Mouse (Mus musculus): Measurements from ENCODE around the gene Map2k5. TPM values are rescaled to one million over a fixed set of nuclear protein-coding genes. Genes with fewer than 3 reads are reported as not detected.
A peak's percentile ranks its signal among the peaks of the same experiment; 100 is the strongest.

Map2k5 gene
- polyA plus RNA-seq, 1 experiment from 2014 or later: 27.3 TPM

- Histone ChIP-seq H3K36me3 (ENCODE audit: control insufficient read depth, insufficient read depth, low read length) (no peaks in the 10 kb centered on the region), H3K4me1 (replicated peaks; ENCODE audit: control insufficient read depth, insufficient read depth, low read length) (peaks cover 6% of the 10 kb centered on the region; the same call in 1 of the 2 replicates), H3K9me3 (ENCODE audit: control insufficient read depth, low read length) (no peaks in the 10 kb centered on the region), H3K4me2 (ENCODE audit: low read depth, low read length) (no peak overlapping the region), H3K27me3 (ENCODE audit: control insufficient read depth, insufficient read depth, low read depth, low read length) (no peaks in the 10 kb centered on the region), H3K9ac (ENCODE audit: low read length) (no peak overlapping the region), H3K4me3 (ENCODE audit: low read length) (0 out of 2 replicates have a peak overlapping the region, but pooled peaks have one; percentile 5), H3K27ac (ENCODE audit: low read length) (no peak overlapping the region)
- 39% methylated on average over 9 of the region's 9 CpGs for WGBS
- ATAC-seq (ENCODE audit: low read depth): no peak
Measured at GRCm38 (mm10) chr9:63124512-63124911, 253.2 kb downstream of the Map2k5 start.

GRCm38 (mm10) chr9:63123451-63124438 lies 254.0 kb downstream of the Map2k5 start:
- no peaks in the 10 kb centered on the region for H3K27me3 ChIP-seq (ENCODE audit: control insufficient read depth, insufficient read depth, low read depth, low read length)
- no peaks in the 10 kb centered on the region for H3K36me3 ChIP-seq (ENCODE audit: control insufficient read depth, insufficient read depth, low read length)
- H3K9me3 ChIP-seq (ENCODE audit: control insufficient read depth, low read length): no peaks in the 10 kb centered on the region
- ATAC-seq (ENCODE audit: low read depth): peak; percentile 99
- peaks cover 6% of the 10 kb centered on the region; the same call in 1 of the 2 replicates for H3K4me1 ChIP-seq (replicated peaks; ENCODE audit: control insufficient read depth, insufficient read depth, low read length)
- peak overlapping the region; percentile 72 for H3K9ac ChIP-seq (ENCODE audit: low read length)
- peak overlapping the region; percentile 69 for H3K4me2 ChIP-seq (ENCODE audit: low read depth, low read length)
- 4% methylated on average over 30 of the region's 30 CpGs for WGBS
- H3K27ac ChIP-seq (ENCODE audit: low read length): peak overlapping the region; percentile 89
- peak overlapping the region; percentile 54 for H3K4me3 ChIP-seq (ENCODE audit: low read length)

GRCm38 (mm10) chr9:63122161-63122833 lies 255.4 kb downstream of the Map2k5 start:
- H3K4me2 ChIP-seq (ENCODE audit: low read depth, low read length): no peak overlapping the region
- H3K4me3 ChIP-seq (ENCODE audit: low read length): no peak overlapping the region
- no peaks in the 10 kb centered on the region for H3K27me3 ChIP-seq (ENCODE audit: control insufficient read depth, insufficient read depth, low read depth, low read length)
- no peak for ATAC-seq (ENCODE audit: low read depth)
- H3K9me3 ChIP-seq (ENCODE audit: control insufficient read depth, low read length): no peaks in the 10 kb centered on the region
- 42% methylated on average over 8 of the region's 8 CpGs for WGBS
- H3K36me3 ChIP-seq (ENCODE audit: control insufficient read depth, insufficient read depth, low read length): no peaks in the 10 kb centered on the region
- H3K9ac ChIP-seq (ENCODE audit: low read length): no peak overlapping the region
- 0 out of 2 replicates have a peak overlapping the region, but pooled peaks have one; percentile 19 for H3K27ac ChIP-seq (ENCODE audit: low read length)
- H3K4me1 ChIP-seq (replicated peaks; ENCODE audit: control insufficient read depth, insufficient read depth, low read length): peaks cover 6% of the 10 kb centered on the region; the same call in 1 of the 2 replicates

GRCm38 (mm10) chr9:63118385-63118784 lies 259.3 kb downstream of the Map2k5 start:
- H3K36me3 ChIP-seq (ENCODE audit: control insufficient read depth, insufficient read depth, low read length): no peaks in the 10 kb centered on the region
- H3K27ac ChIP-seq (ENCODE audit: low read length): no peak overlapping the region
- H3K9ac ChIP-seq (ENCODE audit: low read length): no peak overlapping the region
- H3K27me3 ChIP-seq (ENCODE audit: control insufficient read depth, insufficient read depth, low read depth, low read length): no peaks in the 10 kb centered on the region
- H3K4me1 ChIP-seq (replicated peaks; ENCODE audit: control insufficient read depth, insufficient read depth, low read length): peaks cover 3% of the 10 kb centered on the region; the same call in 1 of the 2 replicates
- H3K4me2 ChIP-seq (ENCODE audit: low read depth, low read length): no peak overlapping the region
- H3K4me3 ChIP-seq (ENCODE audit: low read length): no peak overlapping the region
- no peaks in the 10 kb centered on the region for H3K9me3 ChIP-seq (ENCODE audit: control insufficient read depth, low read length)
- WGBS: 63% methylated on average over 5 of the region's 5 CpGs
- ATAC-seq (ENCODE audit: low read depth): no peak

Other genes with a start within 250 kb of the Map2k5 start
- 0.09 TPM in 1 of 2 replicates, not detected in the other for gene Skor1, start 228.9 kb downstream of the Map2k5 start, polyA plus RNA-seq (2015; fragmentation: Nextera tagmentation; extraction: Ambion mirVana)
- 34.1 and 38.5 TPM in 2 replicates for gene 2300009A05Rik, start 21.3 kb upstream of the Map2k5 start, polyA plus RNA-seq (2015; fragmentation: Nextera tagmentation; extraction: Ambion mirVana)
- gene Iqch, start 224.6 kb upstream of the Map2k5 start, polyA plus RNA-seq (2015; fragmentation: Nextera tagmentation; extraction: Ambion mirVana): 0.21 and 0.53 TPM in 2 replicates
- 30.1 and 31.1 TPM in 2 replicates for gene Aagab, start 224.8 kb upstream of the Map2k5 start, polyA plus RNA-seq (2015; fragmentation: Nextera tagmentation; extraction: Ambion mirVana)

Data from lung, embryonic 16.5 days (tissue).